Mouse (Mus musculus) cerebellum, postnatal 4 days (tissue): Measurements from ENCODE around the gene Bsnd.
A peak's percentile ranks its signal among the peaks of the same experiment; 100 is the strongest.

ENCODE experiments used
- DNase-seq, 2 experiments: peaks; one replicate each; pipeline ENCODE4 v3.0.0; 2022; ENCODE audit warnings: low spot score in 2 of 2, mixed read lengths in 1 of 2

Gene Bsnd

DNA sequence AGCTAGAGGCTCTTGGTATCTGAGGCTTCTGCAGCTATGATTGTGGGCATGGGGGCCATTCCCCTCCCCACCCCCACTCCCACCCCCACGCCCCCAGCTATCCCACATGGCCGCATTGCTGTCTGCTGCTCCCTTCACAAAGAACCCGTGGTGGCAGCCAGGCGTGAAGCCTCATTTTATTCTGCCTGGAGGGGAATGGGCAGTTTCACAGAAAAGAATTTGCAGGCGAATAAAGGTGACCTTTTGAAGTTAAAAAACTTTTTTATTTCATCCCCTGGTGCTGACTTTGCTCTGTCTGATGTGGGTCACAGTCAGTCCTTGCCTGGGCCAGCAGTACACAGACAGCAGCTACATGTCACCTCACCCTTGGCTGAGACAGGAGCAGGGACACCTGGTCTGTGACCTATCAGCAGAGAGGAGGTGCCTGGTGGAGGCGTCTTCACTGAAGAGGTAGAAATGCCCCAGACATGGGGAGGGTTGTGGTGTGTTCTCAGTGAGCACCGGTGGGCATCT lies 8.8 kb downstream of the Bsnd start:
- no peak for DNase-seq

DNA sequence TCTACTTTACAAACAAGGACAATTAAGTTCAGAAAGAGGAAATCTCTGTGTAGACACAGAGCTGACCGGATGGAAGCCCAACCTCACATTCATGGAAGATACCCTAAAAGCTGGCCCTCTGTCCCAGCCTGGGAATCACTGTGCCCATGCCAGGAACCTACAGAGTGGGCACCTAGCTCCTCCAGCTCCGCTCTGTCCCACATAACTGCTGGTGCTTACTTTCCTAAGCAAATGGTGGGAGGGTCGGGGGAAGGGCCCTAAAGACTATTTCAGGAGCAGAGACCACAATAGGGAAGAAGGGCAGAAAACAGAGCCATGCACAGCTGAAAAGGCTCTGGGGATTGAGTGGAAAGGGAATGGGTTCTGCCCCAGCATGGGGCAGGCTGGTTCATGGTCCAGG lies 11.5 kb downstream of the Bsnd start:
- no peak for DNase-seq

DNA sequence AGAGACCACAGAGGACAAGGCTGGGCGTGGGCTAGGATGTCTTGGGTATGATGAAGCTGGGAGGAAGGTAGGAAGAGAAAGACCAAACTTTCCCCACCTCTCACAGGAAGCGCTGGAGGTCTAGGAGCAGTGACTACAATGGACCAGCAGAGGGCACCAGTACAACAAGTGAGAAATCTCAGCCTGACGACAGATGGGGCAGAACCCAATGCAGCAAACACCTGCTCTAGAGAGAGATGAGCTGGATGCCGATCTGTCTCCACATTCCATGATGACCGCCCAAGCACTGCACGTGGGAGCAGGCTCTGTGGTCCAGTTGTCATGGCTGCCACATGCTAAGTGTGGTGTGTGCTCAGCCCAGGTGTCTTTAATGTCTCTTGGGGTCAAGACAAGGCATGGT lies 17.8 kb downstream of the Bsnd start:
- DNase-seq, result peak in 1 of 2 experiments; percentile 63

DNA sequence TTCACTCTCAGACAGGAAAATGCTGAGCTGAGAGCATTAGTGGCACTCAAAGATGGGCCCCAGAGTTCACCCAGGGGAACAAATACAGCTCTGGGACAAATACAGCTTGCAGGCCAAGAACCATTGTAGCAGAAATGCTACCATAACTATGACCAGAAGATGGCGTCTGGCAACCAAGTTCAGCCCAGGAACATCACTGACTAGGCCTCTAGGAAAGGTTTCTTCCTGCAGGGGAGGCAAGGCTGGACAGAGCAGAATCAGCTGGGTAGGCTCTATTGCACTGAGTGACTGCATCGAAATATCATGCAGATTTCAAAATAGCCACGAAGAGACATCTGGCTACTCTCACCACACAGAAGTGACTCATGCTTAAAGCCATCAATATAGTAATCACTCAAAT lies 19.7 kb downstream of the Bsnd start:
- peak in 1 of 2 experiments; percentile 71 for DNase-seq

DNA sequence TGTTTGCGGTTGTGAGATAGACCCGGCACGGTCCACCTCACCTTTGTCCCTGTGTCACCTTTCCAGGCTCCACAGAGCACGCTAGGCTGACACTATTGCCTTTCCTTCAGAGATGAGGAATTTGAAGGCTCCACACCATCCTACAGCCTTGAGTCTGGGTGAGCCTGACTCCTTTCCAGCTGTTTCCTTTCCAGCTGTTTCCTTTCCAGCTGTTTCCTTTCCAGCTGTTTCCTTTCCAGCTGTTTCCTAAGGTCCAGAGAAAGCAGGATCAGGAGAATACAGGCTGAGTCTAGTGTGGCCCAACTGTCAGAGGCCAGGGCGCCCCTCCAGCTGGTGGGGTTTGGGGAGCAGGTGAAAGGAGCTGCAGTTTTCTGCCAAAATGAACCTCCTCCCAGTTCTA lies 21.2 kb downstream of the Bsnd start:
- no peak for DNase-seq

DNA sequence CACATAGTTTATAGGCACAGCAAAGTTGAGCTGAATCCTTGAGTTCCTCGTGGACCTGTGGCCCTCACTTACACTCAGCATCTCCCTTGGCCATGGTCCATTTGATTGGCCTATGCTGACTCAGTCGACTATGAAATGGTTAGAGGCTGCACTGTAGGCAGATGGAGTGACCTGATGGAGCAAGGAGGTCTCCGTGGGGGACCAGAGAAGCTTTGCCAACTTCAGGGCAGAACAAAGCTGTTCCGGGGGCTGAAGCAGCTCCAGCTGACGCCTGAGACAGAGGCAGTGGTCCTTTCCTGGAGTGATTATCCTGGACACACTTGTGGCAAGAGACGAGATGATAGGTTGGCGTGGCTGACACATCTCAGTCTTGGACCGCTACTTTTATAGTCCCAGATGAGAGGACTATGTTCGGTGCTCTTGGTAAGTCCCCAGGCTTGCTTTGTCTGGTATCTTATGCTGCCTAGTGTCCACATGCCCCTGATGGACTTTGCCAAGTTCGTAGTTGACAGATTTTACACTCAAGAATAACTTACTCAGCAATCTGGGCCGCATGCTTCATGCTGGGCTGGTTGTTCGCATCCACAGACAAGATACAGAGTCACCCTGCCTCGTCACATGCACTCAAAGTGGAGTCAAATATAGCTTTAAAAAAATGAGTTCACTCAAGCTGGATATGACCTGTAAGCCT lies 24.5 kb downstream of the Bsnd start:
- peak in 1 of 2 experiments; percentile 66 for DNase-seq

DNA sequence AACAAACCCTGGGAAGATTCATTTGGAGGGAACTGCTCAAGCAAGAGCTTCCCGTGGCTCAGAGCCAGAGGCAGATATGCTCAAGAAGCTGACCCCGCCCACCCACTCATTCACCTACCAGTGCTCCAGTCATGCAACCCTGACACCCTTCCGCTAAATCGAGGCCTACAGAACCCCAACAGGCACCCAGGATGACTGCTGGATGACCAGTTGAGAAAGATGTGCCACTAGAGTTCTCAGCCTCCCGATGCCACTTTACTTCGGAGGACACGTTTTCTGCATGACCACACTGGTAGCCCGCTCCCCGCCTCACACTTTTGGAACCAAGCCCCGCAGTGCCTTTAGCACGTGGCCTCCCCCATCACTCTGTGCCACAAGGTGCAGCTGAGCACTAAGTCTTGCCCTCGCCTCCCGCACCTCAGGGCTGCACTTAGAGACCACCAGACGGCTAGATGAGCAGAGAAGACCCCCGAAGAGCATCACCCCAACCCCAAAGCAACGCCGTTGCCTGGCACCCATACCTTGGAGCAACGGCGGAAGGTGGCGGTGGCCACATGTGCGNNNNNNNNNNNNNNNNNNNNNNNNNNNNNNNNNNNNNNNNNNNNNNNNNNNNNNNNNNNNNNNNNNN lies 28.8 kb downstream of the Bsnd start:
- peak in 1 of 2 experiments; percentile 61 for DNase-seq

DNA sequence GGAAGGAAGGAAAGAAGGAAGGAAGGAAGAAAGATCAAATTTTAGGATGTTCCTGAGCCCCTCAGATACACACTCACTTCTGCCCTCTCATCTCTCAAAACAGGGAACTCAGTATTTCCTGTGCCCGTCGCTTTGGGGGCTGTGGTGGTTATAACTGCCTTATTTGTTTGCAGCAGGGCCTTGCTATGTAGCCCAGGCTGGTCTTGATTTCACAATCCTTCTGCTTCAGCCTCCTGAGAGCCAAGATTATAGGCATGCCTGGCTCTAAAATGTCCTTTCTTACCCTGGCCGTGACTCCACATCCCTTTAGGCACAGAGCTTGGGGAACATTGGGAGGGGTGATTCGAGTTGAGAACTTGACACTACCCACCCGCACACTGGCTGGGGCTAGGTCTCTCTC lies 29.6 kb downstream of the Bsnd start:
- no peak for DNase-seq

DNA sequence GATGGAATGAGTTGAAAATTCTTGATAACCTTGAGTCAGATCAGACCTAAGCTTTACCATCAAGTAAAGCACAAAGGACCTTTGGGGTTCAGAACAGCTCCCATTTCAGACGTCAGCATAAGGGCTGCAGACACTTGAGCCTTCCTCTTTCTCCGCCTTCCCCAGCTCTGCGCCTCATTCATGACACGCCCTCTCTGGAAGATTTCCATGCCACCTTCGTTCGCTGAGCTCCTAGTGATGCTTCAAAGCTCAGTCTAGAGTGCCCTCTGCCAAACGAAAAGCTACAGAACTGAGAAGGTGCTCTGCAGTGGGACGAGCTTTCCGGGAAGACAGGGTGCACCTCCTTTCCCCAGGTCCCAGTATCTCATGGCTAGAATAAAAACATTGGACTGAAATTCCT lies 30.1 kb downstream of the Bsnd start:
- DNase-seq, result no peak

DNA sequence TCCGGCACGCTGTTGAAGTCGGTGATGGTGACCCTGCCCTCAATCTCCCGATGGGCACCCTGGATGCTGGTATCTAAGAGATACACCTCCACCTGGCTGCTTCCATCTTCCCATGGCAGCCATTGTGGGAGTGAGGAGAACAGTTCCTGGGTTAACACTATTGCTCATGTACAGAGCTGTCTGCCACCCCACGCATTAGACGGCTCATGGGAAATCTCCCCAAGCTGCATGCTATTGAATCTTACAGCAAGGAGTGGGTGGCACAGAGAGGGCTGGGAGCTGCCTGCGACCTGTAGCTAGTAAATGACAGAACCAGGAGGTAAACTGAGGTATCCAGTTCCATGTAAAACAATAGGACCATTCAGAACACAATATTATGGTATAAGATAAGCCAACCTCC lies 37.5 kb downstream of the Bsnd start:
- no peak for DNase-seq

DNA sequence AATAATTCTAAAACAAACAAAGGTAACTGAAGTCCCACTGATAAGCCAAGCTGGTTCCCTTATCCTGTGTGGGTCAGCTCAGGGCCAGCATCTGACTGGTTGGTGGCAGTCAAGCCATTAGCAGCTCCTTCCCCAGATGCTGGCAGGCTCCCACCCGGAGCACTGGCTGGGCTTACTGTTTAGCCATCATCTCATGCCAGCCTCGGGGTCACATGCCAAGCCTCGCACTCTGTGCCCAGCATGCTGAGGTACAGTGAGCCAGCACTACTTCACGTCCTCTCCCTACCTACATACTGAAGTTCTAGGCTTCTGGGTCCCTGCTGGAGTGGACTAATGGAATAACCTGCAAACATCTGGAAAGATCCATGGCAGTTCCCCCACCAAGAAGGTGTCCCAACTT lies 38.6 kb downstream of the Bsnd start:
- DNase-seq, result no peak

DNA sequence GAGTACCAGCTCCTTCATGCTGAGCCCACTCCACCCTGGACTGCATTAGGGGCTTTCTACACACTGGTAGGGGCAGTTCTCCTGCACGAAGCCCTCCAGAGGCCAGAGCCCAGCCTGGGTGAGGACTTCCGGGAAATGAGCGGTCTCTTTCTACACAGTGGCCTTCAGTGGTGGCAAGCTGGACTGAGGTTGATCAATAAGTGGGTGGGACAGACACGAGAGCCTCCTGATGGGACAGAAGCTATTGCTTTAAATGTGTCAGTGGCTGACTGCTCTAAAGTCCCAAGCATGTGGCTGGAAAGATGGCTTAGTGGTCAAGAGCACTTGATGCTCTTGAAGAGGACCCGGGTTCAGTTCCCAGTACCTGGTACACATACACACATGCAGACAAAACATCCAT lies 39.0 kb downstream of the Bsnd start:
- DNase-seq, result no peak

DNA sequence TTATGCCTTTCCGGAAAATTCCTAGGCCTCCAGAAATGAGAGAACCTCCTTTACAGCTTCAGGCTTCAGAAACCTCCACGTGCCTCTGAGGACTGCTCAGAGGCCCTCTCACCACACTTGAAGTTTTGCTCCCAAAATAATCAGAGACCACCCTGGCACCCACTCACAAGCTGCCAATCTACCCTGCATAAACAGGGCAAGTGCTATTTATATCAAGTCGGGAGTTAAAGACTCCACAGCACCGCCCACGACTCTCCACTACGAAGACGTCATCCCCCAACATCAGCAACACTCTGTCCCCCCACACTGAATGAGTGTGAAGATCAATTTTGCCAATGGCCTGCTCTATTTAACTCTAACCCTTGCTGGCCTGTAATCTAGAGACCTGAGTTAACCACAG lies 39.7 kb downstream of the Bsnd start:
- DNase-seq, result no peak

DNA sequence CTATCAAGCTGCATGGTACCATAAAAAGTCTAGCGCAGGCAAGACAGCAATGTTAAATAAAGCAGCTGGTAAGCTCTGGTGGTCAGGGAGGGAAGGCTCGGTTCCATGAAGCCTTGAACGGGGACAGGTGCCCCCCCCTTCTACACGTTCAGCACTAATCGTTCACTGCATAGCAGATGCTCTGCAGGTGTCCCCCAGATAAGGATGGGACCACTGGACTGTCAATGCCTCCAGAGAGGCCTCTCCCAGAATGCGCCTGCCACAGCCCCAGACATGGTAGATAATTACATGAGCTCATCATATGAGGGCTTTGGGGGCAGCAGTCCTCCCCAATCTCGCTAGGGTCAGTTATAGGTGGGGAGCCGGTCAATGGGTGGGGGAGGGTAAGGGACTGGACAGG lies 42.8 kb downstream of the Bsnd start:
- no peak for DNase-seq

DNA sequence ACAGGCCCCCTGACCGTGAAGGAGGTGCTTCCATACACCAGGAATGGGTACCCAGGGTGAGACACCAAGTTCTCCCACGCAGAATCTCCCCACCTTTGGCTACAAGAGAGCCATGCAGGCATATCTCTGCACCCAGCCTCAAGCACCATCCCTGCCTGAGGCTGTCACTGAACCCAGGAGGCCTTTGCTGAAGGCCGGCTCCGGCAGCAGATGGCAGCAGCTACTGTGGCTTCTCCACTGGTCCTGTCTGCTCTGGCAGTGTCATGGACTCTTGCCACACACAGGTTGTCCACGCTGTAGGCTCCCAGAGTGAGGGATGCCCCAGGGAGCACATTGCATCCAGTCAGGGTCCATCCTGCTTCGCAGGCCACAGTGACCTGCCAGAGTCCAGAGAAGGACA lies 48.9 kb downstream of the Bsnd start:
- DNase-seq, result no peak

DNA sequence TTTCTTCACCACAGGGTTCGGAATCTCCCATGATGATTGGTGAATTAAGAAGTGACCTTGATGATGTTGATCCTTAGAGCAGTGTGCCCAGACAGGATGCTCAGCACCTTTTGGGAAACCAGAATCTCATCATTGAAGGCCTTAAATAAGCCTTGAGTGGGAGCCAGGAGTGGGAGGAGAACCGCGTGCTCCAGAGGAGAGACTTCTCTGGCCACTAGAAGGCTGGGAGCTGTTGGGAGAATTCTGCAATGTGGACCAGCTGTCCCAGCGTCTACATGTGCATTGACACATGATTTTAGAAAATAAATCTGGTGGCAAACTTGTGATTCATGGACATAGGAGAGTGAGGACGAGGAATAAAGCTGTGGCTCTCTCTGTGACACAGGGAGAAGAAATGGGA lies 53.3 kb downstream of the Bsnd start:
- no peak for DNase-seq

DNA sequence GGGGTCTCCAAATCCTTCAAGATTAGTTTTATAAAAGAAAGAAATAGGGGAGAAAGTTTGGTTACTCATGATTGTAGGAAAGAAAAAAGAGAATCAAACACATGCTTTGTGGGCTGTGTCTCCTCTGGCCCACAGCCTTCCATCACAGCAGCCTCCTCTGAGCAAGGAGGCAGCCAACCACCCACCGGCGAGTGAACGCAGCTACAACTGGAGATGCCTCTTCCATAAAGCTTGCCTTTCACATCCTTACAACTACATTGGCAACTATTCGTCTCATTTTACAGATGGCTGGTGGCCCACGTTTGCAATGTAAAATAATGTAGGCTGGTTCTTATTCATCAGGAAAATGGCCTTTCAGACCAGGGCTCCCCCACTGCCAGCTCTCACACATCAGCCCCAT lies 54.9 kb downstream of the Bsnd start:
- DNase-seq, result no peak

DNA sequence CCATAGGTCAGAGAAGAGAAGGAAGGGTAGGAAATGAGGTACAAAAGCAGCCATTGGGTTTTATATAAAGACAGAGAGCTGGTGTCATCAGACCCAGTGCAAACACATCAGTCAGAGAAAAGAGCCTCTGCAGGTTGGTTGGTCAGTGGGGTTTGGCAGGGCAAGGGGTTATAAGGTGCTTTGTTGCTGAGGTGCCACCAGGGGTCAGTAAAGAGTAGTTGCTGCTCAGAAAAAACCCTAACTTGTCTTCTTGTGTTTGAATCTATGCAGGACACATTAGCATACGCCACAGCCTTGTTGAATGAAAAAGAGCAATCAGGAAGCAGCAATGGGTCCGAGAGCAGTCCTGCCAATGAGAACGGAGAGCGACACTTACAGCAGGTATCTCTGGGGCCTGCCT lies 55.6 kb downstream of the Bsnd start:
- DNase-seq, result no peak

DNA sequence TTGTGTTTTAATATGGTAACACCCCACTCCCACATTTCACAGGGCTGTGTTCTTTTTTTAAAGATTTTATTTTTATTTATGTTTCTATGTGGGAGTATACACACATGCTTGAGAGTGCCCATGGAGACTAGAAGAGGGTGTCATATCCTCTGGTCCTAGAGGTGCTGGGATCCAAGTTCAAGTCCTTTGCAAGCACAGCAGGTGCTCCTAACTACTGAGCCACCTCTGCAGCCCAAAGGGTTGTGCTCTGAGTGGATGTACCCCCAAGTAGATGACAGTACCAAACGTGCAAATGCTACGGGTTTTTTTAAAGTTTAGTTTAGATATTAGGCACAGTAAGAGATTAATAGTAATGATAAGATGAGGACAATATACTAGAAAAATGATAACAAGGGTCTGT lies 56.7 kb downstream of the Bsnd start:
- no peak for DNase-seq
